Mouse (Mus musculus) heart, postnatal 0 days (tissue): ENCODE results near the gene Gm28539. TPM values are rescaled to one million over a fixed set of nuclear protein-coding genes. Genes with fewer than 3 reads are reported as not detected.
"Not testable (repeated sequence)": the region's sequence is repeated elsewhere in the genome, so short reads cannot be mapped to it uniquely, and the experiment has no call there.

Source experiments
- ATAC-seq: fragments of 200-750 bp; cut with Nextera tagmentation; 2 replicates; pipeline ENCODE4 v1.8.0; 2017; ENCODE audit warnings: low read depth, moderate number of reproducible peaks, moderate library complexity; ENCODE audit not compliant: insufficient read depth
- DNase-seq: peaks from one replicate; pipeline ENCODE4 v3.0.0-alpha.2; 2016; ENCODE audit warnings: low spot score
- H3K27ac ChIP-seq: fragments of 300-500 bp; sonication (generic); 2 replicates; pipeline ENCODE4 v1.5.1; 2014; ENCODE audit warnings: low read depth, mild to moderate bottlenecking
- H3K27me3 ChIP-seq: fragments of 300-500 bp; sonication (generic); 2 replicates; pipeline ENCODE4 v1.6.1; 2014; ENCODE audit warnings: low read length, mixed read lengths; ENCODE audit not compliant: control insufficient read depth, insufficient read depth
- H3K36me3 ChIP-seq: fragments of 300-500 bp; sonication (generic); replicated peaks from 2 replicates; pipeline ENCODE4 v1.6.1; 2014; ENCODE audit warnings: low read length, mixed read lengths; ENCODE audit not compliant: control insufficient read depth, insufficient read depth
- H3K4me1 ChIP-seq: fragments of 300-500 bp; sonication (generic); 2 replicates; pipeline ENCODE4 v1.6.1; 2014; ENCODE audit warnings: antibody characterized with exemption; ENCODE audit not compliant: control insufficient read depth, insufficient read depth
- H3K4me2 ChIP-seq: fragments of 300-500 bp; sonication (generic); 2 replicates; pipeline ENCODE4 v1.6.1; 2014; ENCODE audit warnings: low read depth, mild to moderate bottlenecking, low read length, moderate library complexity
- H3K4me3 ChIP-seq: fragments of 300-500 bp; sonication (generic); 2 replicates; pipeline ENCODE4 v1.5.1; 2014; ENCODE audit warnings: low read depth, low read length
- H3K9ac ChIP-seq: fragments of 300-500 bp; sonication (generic); replicated peaks from 2 replicates; pipeline ENCODE4 v1.6.1; 2014; ENCODE audit warnings: low read depth, low read length, mixed read lengths
- H3K9me3 ChIP-seq: fragments of 300-500 bp; sonication (generic); replicated peaks from 2 replicates; pipeline ENCODE4 v1.6.1; 2016; ENCODE audit warnings: low read length; ENCODE audit not compliant: control insufficient read depth
- CTCF ChIP-seq: IDR thresholded peaks from 2 replicates; pipeline ENCODE4 v1.5.1; 2016; ENCODE audit warnings: antibody characterized with exemption, control low read depth, low read depth
- EP300 ChIP-seq: IDR thresholded peaks from 2 replicates; pipeline ENCODE4 v1.6.1; 2016; ENCODE audit warnings: antibody characterized with exemption, low read depth
- WGBS: fragments of 180-500 bp; shearing (Covaris S2); extraction: QIAGEN DNeasy Blood & Tissue Kit; methylation state at CpG from one replicate; pipeline ENCODE4 v1.1.7; 2014; 5-methylcytosine and 5-hydroxymethylcytosine counted together
- polyA plus RNA-seq: library from polyadenylated mRNA; unstranded; fragments of >200 nt; fragmentation: Nextera tagmentation; extraction: Ambion mirVana; gene quantifications from 2 replicates; pipeline ENCODE4 v1.2.1, GENCODE M21; 2015
- total RNA-seq: library from RNA; depleted of rRNA; stranded (reverse); fragments of >200 nt; gene quantifications from 2 replicates; pipeline ENCODE4 v1.2.3, GENCODE M21; 2014; ENCODE audit warnings: low replicate concordance

Gene Gm28539
- total and polyA plus RNA-seq, 2 experiments from 2014 or later, result 13.1 TPM; not detected in 1

DNA sequence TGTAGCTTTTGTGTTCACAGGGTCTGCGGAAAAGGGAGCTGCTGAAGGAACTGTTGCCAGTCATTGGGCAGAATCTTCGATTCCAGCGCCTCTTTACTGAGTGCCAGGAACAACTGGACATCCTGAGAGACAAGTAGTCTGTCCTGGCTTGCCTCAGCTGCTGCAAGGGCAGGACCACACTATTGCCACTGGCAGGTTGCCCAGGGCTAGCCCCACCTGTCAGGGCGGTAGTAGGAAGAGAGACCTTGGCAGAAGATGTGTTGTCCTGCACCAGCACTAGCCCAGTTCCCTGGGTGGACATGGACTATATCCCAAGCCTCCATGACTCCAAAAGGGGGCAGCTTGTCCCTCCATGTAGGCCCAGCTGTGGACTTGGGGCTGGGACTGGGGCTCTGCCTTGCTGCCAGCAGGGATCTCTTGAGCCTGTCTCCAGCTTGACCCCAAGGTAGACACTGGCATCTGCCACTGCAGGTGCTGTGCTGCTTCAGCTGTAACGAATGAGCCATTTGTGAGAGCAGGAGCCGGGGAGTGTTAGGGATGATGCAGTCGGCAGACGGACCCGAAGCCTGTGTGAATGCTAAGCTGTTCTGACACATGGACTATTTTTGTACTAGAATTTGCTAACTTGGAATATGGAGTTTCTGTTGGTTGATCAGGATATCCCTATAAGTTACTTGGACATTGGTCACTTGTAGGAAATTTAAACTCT is 133.2 kb downstream of the Gm28539 start:
- Histone ChIP-seq H3K4me1 (0 out of 2 replicates have a peak, but pooled peaks cover 13% of the 10 kb centered on the region), H3K27me3 (no peaks in the 10 kb centered on the region), H3K4me3 (no peak overlapping the region), H3K36me3 (peaks cover 32% of the 10 kb centered on the region), H3K9ac (no peak overlapping the region), H3K4me2 (no peak overlapping the region), H3K27ac (no peak overlapping the region), H3K9me3 (no peaks in the 10 kb centered on the region)
- 63% methylated on average over 9 of the region's 9 CpGs for WGBS
- DNase-seq (no peak), ATAC-seq (no peak)
- TF ChIP-seq EP300, result no peak
- TF ChIP-seq CTCF, result no peak

DNA sequence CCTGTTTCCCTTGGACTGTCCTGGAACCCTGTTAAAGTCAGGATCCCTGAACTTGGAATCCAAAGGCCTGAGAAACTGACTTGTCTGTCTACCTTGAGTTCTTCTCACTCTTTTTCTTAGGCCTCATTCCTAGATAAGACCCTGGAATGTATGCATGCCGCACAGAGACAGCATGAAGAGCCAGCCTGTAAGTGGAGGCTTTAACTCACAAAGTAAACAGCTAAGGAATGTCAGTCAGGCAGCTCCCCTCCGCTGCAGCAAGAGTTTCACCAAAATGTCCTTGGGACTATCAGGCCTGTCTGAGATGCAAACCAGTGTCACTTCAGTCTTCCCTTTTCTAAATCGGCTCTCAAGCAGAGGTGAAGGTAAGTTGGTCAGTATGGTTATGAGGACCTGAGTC is 134.5 kb downstream of the Gm28539 start:
- 0 out of 2 replicates have a peak, but pooled peaks cover 13% of the 10 kb centered on the region for H3K4me1 ChIP-seq
- WGBS, result 20% methylated on average over 3 of the region's 3 CpGs
- peaks cover 22% of the 10 kb centered on the region for H3K36me3 ChIP-seq
- TF ChIP-seq CTCF, result no peak
- no peak for TF ChIP-seq EP300
- no peak overlapping the region for H3K4me3 ChIP-seq
- no peak overlapping the region for H3K4me2 ChIP-seq
- ATAC-seq (no peak), DNase-seq (peak; percentile 12)
- H3K9ac ChIP-seq, result no peak overlapping the region
- no peaks in the 10 kb centered on the region for H3K27me3 ChIP-seq
- H3K9me3 ChIP-seq, result no peaks in the 10 kb centered on the region
- peak overlapping the region; percentile 31; the same call in 1 of the 2 replicates for H3K27ac ChIP-seq

DNA sequence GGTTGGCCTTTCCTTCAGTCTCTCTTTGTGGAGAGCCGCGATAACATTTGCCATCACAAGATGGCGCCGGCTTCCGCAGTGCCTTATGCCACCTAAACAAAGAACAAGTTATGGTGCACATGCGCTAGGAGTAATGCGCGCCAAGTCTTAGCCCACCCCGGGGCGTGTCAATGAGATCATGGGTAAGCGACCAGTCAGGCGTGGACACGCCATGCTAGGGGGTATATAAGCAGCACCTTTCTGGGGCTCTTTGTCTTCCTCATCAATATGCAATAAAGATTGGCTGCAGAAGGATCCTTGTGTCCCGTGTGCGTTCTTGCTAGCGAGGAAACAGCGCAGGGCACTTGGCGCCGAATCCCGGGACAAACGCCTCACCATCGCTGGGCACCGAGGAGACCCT is 139.3 kb downstream of the Gm28539 start:
- H3K4me3 ChIP-seq, H3K4me1 ChIP-seq, H3K4me2 ChIP-seq, H3K27me3 ChIP-seq, H3K36me3 ChIP-seq, H3K9me3 ChIP-seq, ATAC-seq, DNase-seq, H3K27ac ChIP-seq, H3K9ac ChIP-seq: not testable (repeated sequence)
- WGBS, result 85% methylated on average over 23 of the region's 23 CpGs

DNA sequence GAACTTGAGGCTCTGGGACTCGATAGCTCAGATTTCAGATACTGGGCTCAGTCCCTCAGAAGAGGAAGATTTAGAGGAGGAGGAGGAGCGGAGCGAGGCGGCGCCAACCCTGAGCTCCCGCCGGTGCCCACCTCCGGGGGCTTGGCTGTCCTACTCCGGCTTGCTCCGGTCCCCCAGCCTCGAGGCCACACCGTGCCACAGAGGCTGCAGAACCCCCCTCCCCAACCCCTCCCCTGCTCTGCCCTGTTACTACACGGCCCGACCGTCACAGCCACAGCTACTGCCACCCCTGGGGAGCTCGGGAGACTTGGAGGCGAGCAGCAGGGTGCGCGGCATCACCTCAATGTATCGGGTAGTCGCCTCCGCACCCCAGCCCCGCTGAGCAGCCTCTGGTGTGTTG is 139.9 kb downstream of the Gm28539 start:
- H3K36me3 ChIP-seq, result no peaks in the 10 kb centered on the region

DNA sequence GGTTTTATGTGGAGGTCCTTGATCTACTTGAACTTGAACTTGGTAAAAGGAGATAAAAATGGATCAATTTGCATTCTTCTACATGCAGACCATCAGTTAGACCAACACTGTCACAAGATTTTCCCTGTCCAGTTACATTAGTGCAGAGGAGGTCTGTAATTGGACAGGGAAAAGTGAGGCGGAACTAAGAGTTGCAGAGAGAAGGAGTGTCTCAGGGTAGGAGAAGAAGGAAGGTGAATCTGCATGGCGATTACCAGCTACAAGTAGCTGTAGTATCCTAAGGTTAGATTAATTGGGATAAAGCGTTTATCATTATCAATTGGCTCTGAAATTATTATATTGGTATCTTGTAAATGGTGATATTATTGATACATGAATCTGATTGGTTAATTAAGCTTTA is 150.0 kb downstream of the Gm28539 start:
- H3K4me1 ChIP-seq, result no peaks in the 10 kb centered on the region
- H3K9me3 ChIP-seq, result no peaks in the 10 kb centered on the region
- H3K9ac ChIP-seq, result no peak overlapping the region
- no peak overlapping the region for H3K4me2 ChIP-seq
- WGBS, result 78% methylated on average over 3 of the region's 3 CpGs
- H3K4me3 ChIP-seq, result no peak overlapping the region
- no peak for TF ChIP-seq EP300
- H3K36me3 ChIP-seq, result no peaks in the 10 kb centered on the region
- DNase-seq (no peak), ATAC-seq (no peak)
- no peak overlapping the region for H3K27ac ChIP-seq
- H3K27me3 ChIP-seq, result no peaks in the 10 kb centered on the region

More for the DNA sequence above, 139.9 kb downstream of the Gm28539 start:
- DNase-seq (no peak), ATAC-seq (no peak)
- H3K4me2 ChIP-seq, result peak overlapping the region; percentile 9; the same call in 1 of the 2 replicates
- H3K9me3 ChIP-seq, result no peaks in the 10 kb centered on the region
- H3K4me3 ChIP-seq, result 0 out of 2 replicates have a peak overlapping the region, but pooled peaks have one; percentile 4
- 68% methylated on average over 22 of the region's 23 CpGs for WGBS
- TF ChIP-seq EP300, result no peak
- no peak for TF ChIP-seq CTCF
- 0 out of 2 replicates have a peak, but pooled peaks cover 8% of the 10 kb centered on the region for H3K4me1 ChIP-seq
- H3K27ac ChIP-seq, result no peak overlapping the region
- H3K27me3 ChIP-seq, result no peaks in the 10 kb centered on the region
- H3K9ac ChIP-seq, result no peak overlapping the region

DNA sequence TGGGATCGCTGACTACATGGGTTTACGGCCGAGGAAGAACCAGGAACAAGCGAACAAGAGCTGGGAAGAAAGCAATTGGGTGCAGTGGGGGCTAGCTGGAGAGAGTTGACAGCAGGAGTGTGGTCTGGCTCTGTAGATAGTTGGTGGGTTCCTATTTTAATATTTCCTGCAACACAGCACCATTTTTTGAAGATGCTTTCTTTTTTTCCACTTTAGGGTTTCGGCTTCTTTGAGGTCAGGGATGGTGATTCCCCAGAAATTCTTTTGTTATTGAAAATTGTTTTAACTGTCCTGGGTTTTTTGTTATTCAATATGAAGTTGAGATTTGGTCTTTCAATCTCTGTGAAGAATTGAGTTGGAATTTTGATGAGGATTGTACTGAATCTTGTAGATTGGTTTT is 150.5 kb downstream of the Gm28539 start:
- 88% methylated on average over 5 of the region's 5 CpGs for WGBS

More for the DNA sequence above, 150.5 kb downstream of the Gm28539 start:
- no peaks in the 10 kb centered on the region for H3K4me1 ChIP-seq
- TF ChIP-seq CTCF (no peak), EP300 (no peak)
- no peak overlapping the region for H3K4me3 ChIP-seq
- no peak overlapping the region for H3K9ac ChIP-seq
- H3K9me3 ChIP-seq, result no peaks in the 10 kb centered on the region
- H3K4me2 ChIP-seq, result no peak overlapping the region
- no peaks in the 10 kb centered on the region for H3K27me3 ChIP-seq
- no peaks in the 10 kb centered on the region for H3K36me3 ChIP-seq
- H3K27ac ChIP-seq, result no peak overlapping the region
- DNase-seq (no peak), ATAC-seq (no peak)
